Mouse (Mus musculus) lung, adult 18-20 months (tissue): ENCODE results near the gene Dek.

ENCODE experiments used
- DNase-seq, 2 experiments: peaks; one replicate each; pipeline ENCODE4 v3.0.0; 2022; ENCODE audit warnings: mixed read lengths in 2 of 2

Gene Dek

GRCm38 (mm10) chr13:47053971-47054370 lies 52.0 kb downstream of the Dek start:
- DNase-seq: no peak

GRCm38 (mm10) chr13:47050009-47050408 lies 56.0 kb downstream of the Dek start:
- no peak for DNase-seq

- DNase-seq: peak in 1 of 2 experiments; percentile 8
Observed at GRCm38 (mm10) chr13:47047996-47048395, 58.0 kb downstream of the Dek start.

GRCm38 (mm10) chr13:47044617-47044947 lies 61.4 kb downstream of the Dek start, which contains the start of gene Tpmt:
Gene Tpmt (minus strand): TSS chr13:47044737.
- DNase-seq: no peak

GRCm38 (mm10) chr13:47043833-47044616 lies 62.0 kb downstream of the Dek start:
- peak; percentile 6 to 18 for DNase-seq

GRCm38 (mm10) chr13:47043030-47043680 lies 62.8 kb downstream of the Dek start, which contains the start of gene Kdm1b:
Gene Kdm1b (plus strand): TSS chr13:47043499.
- DNase-seq: peak; percentile 99

GRCm38 (mm10) chr13:47042024-47042633 lies 63.9 kb downstream of the Dek start:
- no peak for DNase-seq

- no peak for DNase-seq
Observed at GRCm38 (mm10) chr13:47040061-47040460, 65.9 kb downstream of the Dek start.

GRCm38 (mm10) chr13:47037946-47038345 lies 68.1 kb downstream of the Dek start:
- no peak for DNase-seq
